Comparison of ENCODE assay signal across 11 mouse cellular contexts in genomic region chr7:58822147-58822681, GRCm38 (mm10).
DNase-seq lines count a peak whose midpoint lies in the region; ATAC-seq and TF ChIP-seq lines count a peak whose summit lies in the region.
"Had no signal": no experiment of that assay in that cellular context is flagged by ENCODE, and none has a peak within 500 bp of the region (broad histone marks: within the 10 kb centered on the region; RNA-seq: fewer than 3 reads in every experiment).

No protein-coding gene starts in this region.

- H3K4me1 ChIP-seq in forebrain, embryonic 16.5 days (replicated peaks; ENCODE audit: control insufficient read depth, insufficient read depth, low read length): 0 out of 2 replicates have a peak, but pooled peaks cover 5% of the 10 kb centered on the region
- H3K4me1 ChIP-seq in midbrain, postnatal 0 days (ENCODE audit: insufficient read depth, low read length): no peaks in the 10 kb centered on the region

- no peaks in the 10 kb centered on the region for H3K9me3 ChIP-seq in forebrain, embryonic 16.5 days (ENCODE audit: control insufficient read depth, low read length)
- H3K9me3 ChIP-seq in midbrain, postnatal 0 days (ENCODE audit: low read length): no peaks in the 10 kb centered on the region

- H3K27ac ChIP-seq in forebrain, embryonic 16.5 days (ENCODE audit: low read length): peak overlapping the region; percentile 33; the same call in 1 of the 2 replicates
- no peak overlapping the region for H3K27ac ChIP-seq in midbrain, postnatal 0 days (ENCODE audit: low read depth, low read length)

- 8% methylated on average over 6 of the region's 6 CpGs for WGBS in forebrain, embryonic 16.5 days
- 41% methylated on average over 6 of the region's 6 CpGs for WGBS in midbrain, postnatal 0 days

- no peak for TF ChIP-seq CTCF in midbrain, postnatal 0 days (IDR thresholded peaks at IDR 0.05)

- H3K4me2 ChIP-seq in forebrain, embryonic 16.5 days (ENCODE audit: low read length): no peak overlapping the region
- H3K4me2 ChIP-seq in midbrain, postnatal 0 days (ENCODE audit: low read depth, low read length, poor library complexity, severe bottlenecking): no peak overlapping the region

- DNase-seq in layer of hippocampus, adult 9-11 months: peak; percentile 22
- no peak for DNase-seq in layer of hippocampus, adult 11-12 months (ENCODE audit: low spot score)
- peak; percentile 62 for DNase-seq in midbrain, postnatal 0 days (ENCODE audit: low spot score)
- no peak for DNase-seq in ovary, adult 18-20 months (ENCODE audit: low spot score)
- no peak for DNase-seq in T-cell, adult 2 months (ENCODE audit: low spot score)
- DNase-seq: heart, postnatal 36 days; kidney, postnatal 4 days; thymus, adult 2 months had no signal

- no peak overlapping the region for H3K9ac ChIP-seq in forebrain, embryonic 16.5 days (replicated peaks; ENCODE audit: low read depth, low read length)
- no peak overlapping the region for H3K9ac ChIP-seq in midbrain, postnatal 0 days (replicated peaks; ENCODE audit: low read length, poor library complexity, severe bottlenecking)

- H3K27me3 ChIP-seq in forebrain, embryonic 16.5 days (replicated peaks; ENCODE audit: control insufficient read depth, insufficient read depth, low read length): no peaks in the 10 kb centered on the region
- H3K27me3 ChIP-seq in midbrain, postnatal 0 days (ENCODE audit: insufficient read depth, low read length): no peaks in the 10 kb centered on the region

- peak; percentile 81 for ATAC-seq in CD4-positive, CD25-positive, alpha-beta regulatory T cell, adult 4 months
- peak; percentile 84 for ATAC-seq in forebrain, embryonic 16.5 days
- no peak for ATAC-seq in midbrain, postnatal 0 days (ENCODE audit: low FRiP score)
- no peak for ATAC-seq in monocyte, adult 5-6 weeks (replicated peaks; ENCODE audit: insufficient number of reproducible peaks, low FRiP score, low TSS enrichment, poor library complexity, severe bottlenecking)

- no peaks in the 10 kb centered on the region for H3K36me3 ChIP-seq in forebrain, embryonic 16.5 days (ENCODE audit: control insufficient read depth, insufficient read depth)
- no peaks in the 10 kb centered on the region for H3K36me3 ChIP-seq in midbrain, postnatal 0 days (ENCODE audit: insufficient read depth, low read length)

- no peak overlapping the region for H3K4me3 ChIP-seq in forebrain, embryonic 16.5 days (replicated peaks; ENCODE audit: low read length)
- no peak overlapping the region for H3K4me3 ChIP-seq in midbrain, postnatal 0 days (ENCODE audit: low read depth, low read length)

Comparison
In these comparisons a context has a peak if more than half of its experiments do, and no peak if none do; other contexts are left out.
1. DNase-seq: peak in layer of hippocampus, adult 9-11 months (single experiment) and midbrain, postnatal 0 days (single experiment); none in layer of hippocampus, adult 11-12 months (single experiment), ovary, adult 18-20 months (single experiment) and T-cell, adult 2 months (single experiment).
2. ATAC-seq: peak in CD4-positive, CD25-positive, alpha-beta regulatory T cell, adult 4 months (single experiment) and forebrain, embryonic 16.5 days (single experiment); none in midbrain, postnatal 0 days (single experiment) and monocyte, adult 5-6 weeks (single experiment).